Mouse (Mus musculus) cortical plate, adult 2 months (tissue): ENCODE measurements at regions not wholly inside any gene's neighbourhood (a gene's known extent, or its start where the extent isn't known, plus 50 kb on each side); places are given as distances from the start of the nearest gene placed in this dataset.

ENCODE experiments used
- CTCF ChIP-seq: fragments of 200-500 bp; IDR thresholded peaks from 2 replicates; pipeline ENCODE4 v1.5.1; 2011; ENCODE audit warnings: mild to moderate bottlenecking, control low read depth, low read length; ENCODE audit not compliant: insufficient read depth; ENCODE audit errors: extremely low read depth
- POLR2A ChIP-seq: fragments of 200-500 bp; IDR thresholded peaks from 2 replicates; pipeline ENCODE4 v1.6.1; 2011; ENCODE audit warnings: mild to moderate bottlenecking, low read length, control low read depth; ENCODE audit not compliant: insufficient read depth; ENCODE audit errors: extremely low read depth

DNA sequence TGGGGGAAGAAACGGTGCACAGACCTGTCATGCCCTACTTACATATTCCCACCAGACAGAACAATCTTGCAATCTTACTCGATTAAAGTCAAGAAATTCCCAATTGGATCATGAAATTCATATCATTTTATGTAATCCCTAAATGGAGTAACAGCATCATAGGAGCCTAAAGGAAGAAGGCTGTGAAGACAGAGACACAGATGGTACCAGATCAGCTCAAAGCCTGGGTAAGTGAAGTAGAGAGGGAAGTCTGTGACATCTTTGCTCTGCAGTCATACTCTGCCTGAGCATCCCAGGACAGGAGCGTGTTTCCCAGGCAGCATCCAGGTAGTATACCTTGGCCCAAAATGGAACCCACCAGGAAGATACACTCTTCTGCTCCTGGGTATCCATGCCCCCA lies 108.6 kb downstream of the Diras2 start:
- TF ChIP-seq CTCF (no peak), POLR2A (no peak)
